Mouse (Mus musculus): ENCODE results near the gene Dnajb8. TPM values are rescaled to one million over a fixed set of nuclear protein-coding genes. Genes with fewer than 3 reads are reported as not detected.

Dnajb8 gene
- polyA plus RNA-seq, 1 experiment from 2014 or later = not detected

- peaks cover 68% of the 10 kb centered on the region for H3K27me3 ChIP-seq (replicated peaks)
These were observed 14.6 kb upstream of the Dnajb8 start for GRCm38 (mm10) chr6:88207403-88208033.

DNA sequence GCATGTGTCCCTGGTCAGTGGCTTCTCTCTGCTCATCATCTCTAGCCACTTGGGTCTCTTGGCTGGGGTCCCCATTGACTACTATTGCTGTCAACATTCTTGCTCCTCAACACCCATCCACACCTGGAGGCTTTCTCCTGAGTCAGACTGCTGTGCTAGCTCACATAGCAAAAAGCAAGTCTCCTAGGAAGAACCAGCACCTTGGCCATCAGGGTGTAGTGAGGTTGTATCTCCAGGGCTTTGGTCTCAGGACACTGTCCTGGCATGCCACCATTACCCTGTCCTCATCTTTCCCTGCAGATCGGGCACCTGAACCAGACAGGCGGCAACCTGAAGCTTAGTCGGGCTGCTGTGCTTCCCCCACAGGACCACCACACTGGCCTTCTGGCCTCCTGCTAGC lies 13.7 kb upstream of the Dnajb8 start:
- 81% methylated on average over 3 of the region's 3 CpGs for WGBS
- H3K9me3 ChIP-seq = no peaks in the 10 kb centered on the region
- no peak for ATAC-seq (ENCODE audit: extremely low read depth, insufficient number of reproducible peaks, low FRiP score, low TSS enrichment)
- peaks cover 23% of the 10 kb centered on the region for H3K4me1 ChIP-seq
- no peak overlapping the region for H3K27ac ChIP-seq (replicated peaks)
- no peak overlapping the region for H3K4me3 ChIP-seq
- no peaks in the 10 kb centered on the region for H3K36me3 ChIP-seq
- no peak overlapping the region for H3K9ac ChIP-seq
- H3K4me2 ChIP-seq = no peak overlapping the region
- peaks cover 62% of the 10 kb centered on the region for H3K27me3 ChIP-seq (replicated peaks)

More at GRCm38 (mm10) chr6:88207403-88208033, 14.6 kb upstream of the Dnajb8 start:
- Histone ChIP-seq H3K4me3 (no peak overlapping the region), H3K4me2 (no peak overlapping the region), H3K4me1 (peaks cover 29% of the 10 kb centered on the region), H3K9ac (no peak overlapping the region), H3K27ac (replicated peaks) (no peak overlapping the region), H3K36me3 (no peaks in the 10 kb centered on the region), H3K9me3 (no peaks in the 10 kb centered on the region)
- 77% methylated on average over 10 of the region's 10 CpGs for WGBS
- no peak for ATAC-seq (ENCODE audit: extremely low read depth, insufficient number of reproducible peaks, low FRiP score, low TSS enrichment)

DNA sequence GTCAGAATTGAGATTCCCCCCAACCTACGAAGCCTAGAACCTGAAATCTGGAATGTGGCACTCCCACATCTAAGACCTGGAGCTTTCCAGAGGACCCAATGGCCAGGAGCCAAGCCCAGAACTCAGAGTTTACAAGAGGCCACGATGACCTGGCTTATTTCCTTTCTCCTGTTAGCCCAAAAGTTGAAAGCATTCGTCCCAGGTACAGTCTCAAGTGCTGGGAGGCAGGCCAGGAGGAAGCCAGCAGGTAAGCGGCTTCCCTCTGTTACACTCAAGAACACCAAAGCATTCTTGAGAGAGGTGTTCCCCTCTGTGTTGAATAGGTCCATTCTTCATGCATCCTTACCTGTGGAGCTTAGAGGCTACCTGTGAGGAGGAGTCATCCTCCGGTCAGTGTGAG lies 12.6 kb upstream of the Dnajb8 start:
- ATAC-seq (ENCODE audit: extremely low read depth, insufficient number of reproducible peaks, low FRiP score, low TSS enrichment) = no peak
- no peak overlapping the region for H3K9ac ChIP-seq
- no peak overlapping the region for H3K4me2 ChIP-seq
- WGBS = 74% methylated on average over 5 of the region's 5 CpGs
- no peaks in the 10 kb centered on the region for H3K9me3 ChIP-seq
- H3K27ac ChIP-seq (replicated peaks) = no peak overlapping the region
- H3K27me3 ChIP-seq (replicated peaks) = peaks cover 51% of the 10 kb centered on the region
- H3K4me3 ChIP-seq = no peak overlapping the region
- H3K36me3 ChIP-seq = no peaks in the 10 kb centered on the region
- peaks cover 11% of the 10 kb centered on the region for H3K4me1 ChIP-seq

- Histone ChIP-seq H3K36me3 (no peaks in the 10 kb centered on the region), H3K9me3 (no peaks in the 10 kb centered on the region), H3K27me3 (replicated peaks) (peaks cover 43% of the 10 kb centered on the region), H3K27ac (replicated peaks) (no peak overlapping the region), H3K4me3 (no peak overlapping the region), H3K9ac (no peak overlapping the region), H3K4me1 (peaks cover 4% of the 10 kb centered on the region; the same call in 1 of the 2 replicates), H3K4me2 (no peak overlapping the region)
- 61% methylated on average over 3 of the region's 3 CpGs for WGBS
- no peak for ATAC-seq (ENCODE audit: extremely low read depth, insufficient number of reproducible peaks, low FRiP score, low TSS enrichment)
These were observed 11.9 kb upstream of the Dnajb8 start for GRCm38 (mm10) chr6:88210182-88210581.

GRCm38 (mm10) chr6:88215797-88216196 lies 6.3 kb upstream of the Dnajb8 start:
- no peaks in the 10 kb centered on the region for H3K4me1 ChIP-seq
- WGBS = 50% methylated on average over 6 of the region's 6 CpGs
- peaks cover 6% of the 10 kb centered on the region; the same call in 1 of the 2 replicates for H3K27me3 ChIP-seq (replicated peaks)
- H3K4me3 ChIP-seq = no peak overlapping the region
- H3K9me3 ChIP-seq = peaks cover 8% of the 10 kb centered on the region
- no peak overlapping the region for H3K9ac ChIP-seq
- no peak for ATAC-seq (ENCODE audit: extremely low read depth, insufficient number of reproducible peaks, low FRiP score, low TSS enrichment)
- H3K27ac ChIP-seq (replicated peaks) = no peak overlapping the region
- H3K36me3 ChIP-seq = no peaks in the 10 kb centered on the region
- H3K4me2 ChIP-seq = no peak overlapping the region

GRCm38 (mm10) chr6:88216199-88216598 lies 5.9 kb upstream of the Dnajb8 start:
- no peak for ATAC-seq (ENCODE audit: extremely low read depth, insufficient number of reproducible peaks, low FRiP score, low TSS enrichment)
- Histone ChIP-seq H3K4me2 (no peak overlapping the region), H3K9me3 (peaks cover 8% of the 10 kb centered on the region), H3K27ac (replicated peaks) (no peak overlapping the region), H3K36me3 (no peaks in the 10 kb centered on the region), H3K9ac (no peak overlapping the region), H3K4me1 (no peaks in the 10 kb centered on the region), H3K27me3 (replicated peaks) (peaks cover 8% of the 10 kb centered on the region; the same call in 1 of the 2 replicates), H3K4me3 (no peak overlapping the region)
- WGBS = 66% methylated on average over 4 of the region's 4 CpGs

- Histone ChIP-seq H3K4me1 (no peaks in the 10 kb centered on the region), H3K27me3 (replicated peaks) (peaks cover 30% of the 10 kb centered on the region; the same call in 1 of the 2 replicates), H3K27ac (replicated peaks) (no peak overlapping the region), H3K36me3 (no peaks in the 10 kb centered on the region), H3K9ac (no peak overlapping the region), H3K4me3 (no peak overlapping the region), H3K4me2 (no peak overlapping the region), H3K9me3 (peaks cover 8% of the 10 kb centered on the region)
- ATAC-seq (ENCODE audit: extremely low read depth, insufficient number of reproducible peaks, low FRiP score, low TSS enrichment) = no peak
- 14% methylated on average over 4 of the region's 4 CpGs for WGBS
These were observed 3.0 kb upstream of the Dnajb8 start for GRCm38 (mm10) chr6:88219094-88219493.

- no peaks in the 10 kb centered on the region for H3K9me3 ChIP-seq
- 27% methylated on average over 5 of the region's 5 CpGs for WGBS
- no peak overlapping the region for H3K4me2 ChIP-seq
- ATAC-seq (ENCODE audit: extremely low read depth, insufficient number of reproducible peaks, low FRiP score, low TSS enrichment) = no peak
- H3K27me3 ChIP-seq (replicated peaks) = peaks cover 76% of the 10 kb centered on the region
- no peak overlapping the region for H3K4me3 ChIP-seq
- no peaks in the 10 kb centered on the region for H3K4me1 ChIP-seq
- H3K36me3 ChIP-seq = no peaks in the 10 kb centered on the region
- H3K9ac ChIP-seq = no peak overlapping the region
- H3K27ac ChIP-seq (replicated peaks) = no peak overlapping the region
These were observed 4.5 kb downstream of the Dnajb8 start for GRCm38 (mm10) chr6:88226570-88226994.

DNA sequence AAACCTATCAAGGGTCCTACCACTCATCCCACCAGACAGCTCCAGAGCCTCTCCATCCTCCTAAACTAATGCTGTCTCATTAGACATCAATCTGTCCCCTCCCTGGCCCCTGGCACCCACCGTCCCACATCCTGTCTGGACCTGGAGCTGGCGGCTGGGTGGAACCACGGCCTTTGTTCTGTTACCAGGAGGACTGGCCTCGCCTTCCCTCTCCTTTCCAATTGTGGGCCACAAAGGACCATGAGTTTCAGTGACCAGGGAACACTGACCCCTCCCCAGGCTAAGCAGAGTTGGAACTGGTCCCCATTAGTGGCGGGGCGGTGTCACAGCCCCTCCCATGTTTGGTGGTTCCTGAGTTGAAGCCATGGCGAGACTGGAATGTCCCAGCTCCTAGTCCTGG lies 5.5 kb downstream of the Dnajb8 start:
- no peak overlapping the region for H3K27ac ChIP-seq (replicated peaks)
- no peak overlapping the region for H3K4me2 ChIP-seq
- peaks cover 76% of the 10 kb centered on the region for H3K27me3 ChIP-seq (replicated peaks)
- no peak overlapping the region for H3K9ac ChIP-seq
- ATAC-seq (ENCODE audit: extremely low read depth, insufficient number of reproducible peaks, low FRiP score, low TSS enrichment) = no peak
- no peaks in the 10 kb centered on the region for H3K9me3 ChIP-seq
- H3K36me3 ChIP-seq = no peaks in the 10 kb centered on the region
- H3K4me1 ChIP-seq = no peaks in the 10 kb centered on the region
- H3K4me3 ChIP-seq = no peak overlapping the region
- 66% methylated on average over 7 of the region's 7 CpGs for WGBS

DNA sequence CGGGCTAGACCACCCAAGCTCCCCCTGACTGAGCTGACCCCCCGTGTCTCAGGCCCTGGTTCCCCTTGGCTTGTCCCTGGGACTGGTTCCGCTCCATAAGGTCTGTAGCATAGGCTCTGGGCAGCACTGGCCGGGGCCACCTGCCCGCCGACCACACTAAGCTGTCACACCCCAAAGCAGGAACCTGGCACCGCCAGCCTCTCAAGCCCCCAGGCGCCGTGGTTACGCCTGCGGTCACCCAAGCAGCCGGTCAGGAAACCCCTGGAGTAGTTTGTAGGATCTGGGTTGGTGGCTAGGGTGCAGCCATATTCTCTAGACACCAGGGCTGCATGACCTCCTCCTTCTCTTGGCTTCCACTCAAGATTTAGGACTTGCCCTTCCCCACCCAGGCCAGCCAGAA lies 7.2 kb downstream of the Dnajb8 start:
- Histone ChIP-seq H3K27me3 (replicated peaks) (peaks cover 83% of the 10 kb centered on the region), H3K9ac (no peak overlapping the region), H3K27ac (replicated peaks) (no peak overlapping the region), H3K9me3 (no peaks in the 10 kb centered on the region), H3K4me1 (no peaks in the 10 kb centered on the region), H3K4me3 (no peak overlapping the region), H3K4me2 (no peak overlapping the region), H3K36me3 (no peaks in the 10 kb centered on the region)
- 79% methylated on average over 12 of the region's 12 CpGs for WGBS
- no peak for ATAC-seq (ENCODE audit: extremely low read depth, insufficient number of reproducible peaks, low FRiP score, low TSS enrichment)

- Histone ChIP-seq H3K9me3 (no peaks in the 10 kb centered on the region), H3K4me2 (no peak overlapping the region), H3K4me1 (peaks cover 15% of the 10 kb centered on the region), H3K4me3 (no peak overlapping the region), H3K36me3 (no peaks in the 10 kb centered on the region), H3K27me3 (replicated peaks) (peaks cover 88% of the 10 kb centered on the region), H3K27ac (replicated peaks) (no peak overlapping the region), H3K9ac (no peak overlapping the region)
- 59% methylated on average over 7 of the region's 7 CpGs for WGBS
- no peak for ATAC-seq (ENCODE audit: extremely low read depth, insufficient number of reproducible peaks, low FRiP score, low TSS enrichment)
These were observed 9.8 kb downstream of the Dnajb8 start for GRCm38 (mm10) chr6:88231821-88232220.

DNA sequence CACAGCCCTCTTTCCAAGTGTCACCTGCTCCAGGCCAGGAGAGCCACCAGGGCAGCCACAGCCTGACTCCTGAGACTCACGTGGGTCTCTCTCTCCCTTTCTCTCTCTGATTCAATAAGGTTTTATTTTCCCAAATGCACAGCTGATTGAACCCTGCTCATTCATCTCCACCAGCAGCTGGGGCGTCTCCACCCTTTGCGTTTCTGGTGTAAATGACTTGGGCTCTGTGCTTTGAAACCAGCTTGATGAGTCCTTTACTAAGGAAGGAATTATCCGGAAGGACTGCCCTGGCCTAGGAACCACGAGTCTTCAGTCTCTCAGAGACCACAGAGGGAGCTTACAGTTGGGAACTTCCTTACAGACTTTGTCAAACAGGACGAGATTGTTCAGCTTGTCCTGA lies 10.2 kb downstream of the Dnajb8 start:
- WGBS = 71% methylated on average over 6 of the region's 6 CpGs
- peaks cover 85% of the 10 kb centered on the region for H3K27me3 ChIP-seq (replicated peaks)
- ATAC-seq (ENCODE audit: extremely low read depth, insufficient number of reproducible peaks, low FRiP score, low TSS enrichment) = no peak
- no peak overlapping the region for H3K9ac ChIP-seq
- no peak overlapping the region for H3K4me3 ChIP-seq
- H3K4me2 ChIP-seq = no peak overlapping the region
- H3K4me1 ChIP-seq = peaks cover 19% of the 10 kb centered on the region
- H3K36me3 ChIP-seq = no peaks in the 10 kb centered on the region
- H3K9me3 ChIP-seq = no peaks in the 10 kb centered on the region
- no peak overlapping the region for H3K27ac ChIP-seq (replicated peaks)
